Mouse (Mus musculus) limb, embryonic 11.5 days (tissue): ENCODE results near the gene Palm. TPM values are rescaled to one million over a fixed set of nuclear protein-coding genes. Genes with fewer than 3 reads are reported as not detected.

Experiments
- ATAC-seq: fragments of 200-750 bp; cut with Nextera tagmentation; 2 replicates; pipeline ENCODE4 v1.8.0; 2017; ENCODE audit warnings: low read depth; ENCODE audit not compliant: insufficient number of reproducible peaks, low FRiP score, low TSS enrichment
- DNase-seq: peaks from one replicate; pipeline ENCODE4 v3.0.0-alpha.2; 2015; ENCODE audit warnings: low spot score
- H3K27ac ChIP-seq: fragments of 300-500 bp; sonication (generic); replicated peaks from 2 replicates; pipeline ENCODE4 v1.5.1; 2014; ENCODE audit warnings: low read depth, mild to moderate bottlenecking, low read length
- H3K27me3 ChIP-seq: fragments of 300-500 bp; sonication (generic); 2 replicates; pipeline ENCODE4 v1.6.1; 2014; ENCODE audit warnings: mild to moderate bottlenecking, low read length, mixed read lengths; ENCODE audit not compliant: control insufficient read depth, insufficient read depth
- H3K36me3 ChIP-seq: fragments of 300-500 bp; sonication (generic); 2 replicates; pipeline ENCODE4 v1.6.1; 2014; ENCODE audit warnings: mild to moderate bottlenecking, low read length, moderate library complexity, mixed read lengths; ENCODE audit not compliant: control insufficient read depth, insufficient read depth
- H3K4me1 ChIP-seq: fragments of 300-500 bp; sonication (generic); 2 replicates; pipeline ENCODE4 v1.6.1; 2014; ENCODE audit warnings: low read length, mixed read lengths; ENCODE audit not compliant: control insufficient read depth, insufficient read depth
- H3K4me2 ChIP-seq: fragments of 300-500 bp; sonication (generic); 2 replicates; pipeline ENCODE4 v1.6.1; 2014; ENCODE audit warnings: low read depth, mild to moderate bottlenecking, moderate library complexity; ENCODE audit not compliant: severe bottlenecking
- H3K4me3 ChIP-seq: fragments of 300-500 bp; sonication (generic); 2 replicates; pipeline ENCODE4 v1.5.1; 2014; ENCODE audit warnings: low read depth, low read length
- H3K9ac ChIP-seq: fragments of 300-500 bp; sonication (generic); 2 replicates; pipeline ENCODE4 v1.6.1; 2014; ENCODE audit warnings: mild to moderate bottlenecking, low read length
- H3K9me3 ChIP-seq: fragments of 300-500 bp; sonication (generic); 2 replicates; pipeline ENCODE4 v1.6.1; 2016; ENCODE audit warnings: low read length; ENCODE audit not compliant: control insufficient read depth
- WGBS: fragments of 180-500 bp; shearing (Covaris S2); extraction: QIAGEN DNeasy Blood & Tissue Kit; methylation state at CpG from one replicate; pipeline ENCODE4 v1.1.7; 2014; 5-methylcytosine and 5-hydroxymethylcytosine counted together
- polyA plus RNA-seq: library from polyadenylated mRNA; unstranded; fragments of >200 nt; fragmentation: Nextera tagmentation; extraction: Ambion mirVana; gene quantifications from 2 replicates; pipeline ENCODE4 v1.2.1, GENCODE M21; 2014

The Palm gene
- polyA plus RNA-seq, 1 experiment from 2014 or later: 108 TPM

GRCm38 (mm10) chr10:79842322-79842721 lies 49.0 kb downstream of the Palm start:
- Histone ChIP-seq H3K9me3 (no peaks in the 10 kb centered on the region), H3K4me3 (no peak overlapping the region), H3K36me3 (no peaks in the 10 kb centered on the region), H3K4me2 (no peak overlapping the region), H3K4me1 (peaks cover 10% of the 10 kb centered on the region; the same call in 1 of the 2 replicates), H3K27me3 (no peaks in the 10 kb centered on the region), H3K27ac (no peak overlapping the region), H3K9ac (no peak overlapping the region)
- ATAC-seq (no peak), DNase-seq (no peak)
- WGBS: 74% methylated on average over 3 of the region's 3 CpGs

- H3K4me1 ChIP-seq: peaks cover 10% of the 10 kb centered on the region; the same call in 1 of the 2 replicates
- no peak for DNase-seq
- 87% methylated on average over 6 of the region's 6 CpGs for WGBS
- H3K27ac ChIP-seq: no peak overlapping the region
- no peak for ATAC-seq
- H3K4me2 ChIP-seq: no peak overlapping the region
- H3K9me3 ChIP-seq: no peaks in the 10 kb centered on the region
- H3K27me3 ChIP-seq: no peaks in the 10 kb centered on the region
- H3K9ac ChIP-seq: no peak overlapping the region
- H3K4me3 ChIP-seq: no peak overlapping the region
- no peaks in the 10 kb centered on the region for H3K36me3 ChIP-seq
Observed at GRCm38 (mm10) chr10:79843476-79843875, 50.1 kb downstream of the Palm start.

DNA sequence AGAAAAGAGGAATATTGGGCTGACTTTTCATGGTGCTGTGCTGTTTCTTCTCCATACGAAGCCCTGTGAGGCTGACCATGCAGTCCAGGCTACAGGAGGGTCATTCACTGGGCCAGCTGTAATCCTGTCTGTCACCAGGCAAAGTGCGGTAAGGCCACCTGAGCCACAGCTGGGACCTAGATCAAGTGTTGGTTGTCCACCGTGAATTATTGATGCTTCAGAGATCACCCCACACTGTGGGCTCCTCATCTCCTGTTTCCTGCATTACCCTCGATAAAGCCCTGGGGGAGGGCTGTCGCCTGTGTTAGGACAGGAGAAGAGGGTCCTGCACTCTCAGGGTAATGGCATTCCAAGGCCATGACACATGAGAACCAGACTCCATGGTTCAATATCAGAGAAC lies 53.2 kb downstream of the Palm start:
- Histone ChIP-seq H3K36me3 (no peaks in the 10 kb centered on the region), H3K9ac (no peak overlapping the region), H3K27ac (no peak overlapping the region), H3K27me3 (no peaks in the 10 kb centered on the region), H3K9me3 (no peaks in the 10 kb centered on the region), H3K4me2 (no peak overlapping the region), H3K4me3 (no peak overlapping the region), H3K4me1 (peaks cover 7% of the 10 kb centered on the region)
- DNase-seq: no peak
- WGBS: 65% methylated on average over 5 of the region's 5 CpGs
- no peak for ATAC-seq

GRCm38 (mm10) chr10:79849941-79850628 lies 56.7 kb downstream of the Palm start:
- Histone ChIP-seq H3K4me3 (no peak overlapping the region), H3K9ac (no peak overlapping the region), H3K9me3 (no peaks in the 10 kb centered on the region), H3K36me3 (no peaks in the 10 kb centered on the region), H3K4me1 (peaks cover 19% of the 10 kb centered on the region), H3K4me2 (no peak overlapping the region), H3K27me3 (no peaks in the 10 kb centered on the region), H3K27ac (no peak overlapping the region)
- DNase-seq (no peak), ATAC-seq (no peak)
- 84% methylated on average over 8 of the region's 8 CpGs for WGBS

GRCm38 (mm10) chr10:79851653-79852052 lies 58.3 kb downstream of the Palm start:
- Histone ChIP-seq H3K27me3 (no peaks in the 10 kb centered on the region), H3K27ac (peak overlapping the region; percentile 100), H3K4me3 (no peak overlapping the region), H3K9ac (peak overlapping the region; percentile 37), H3K4me1 (peaks cover 24% of the 10 kb centered on the region), H3K9me3 (no peaks in the 10 kb centered on the region), H3K36me3 (peaks cover 3% of the 10 kb centered on the region; the same call in 1 of the 2 replicates), H3K4me2 (peak overlapping the region; percentile 54)
- ATAC-seq (no peak), DNase-seq (no peak)
- WGBS: 71% methylated on average over 3 of the region's 3 CpGs

DNA sequence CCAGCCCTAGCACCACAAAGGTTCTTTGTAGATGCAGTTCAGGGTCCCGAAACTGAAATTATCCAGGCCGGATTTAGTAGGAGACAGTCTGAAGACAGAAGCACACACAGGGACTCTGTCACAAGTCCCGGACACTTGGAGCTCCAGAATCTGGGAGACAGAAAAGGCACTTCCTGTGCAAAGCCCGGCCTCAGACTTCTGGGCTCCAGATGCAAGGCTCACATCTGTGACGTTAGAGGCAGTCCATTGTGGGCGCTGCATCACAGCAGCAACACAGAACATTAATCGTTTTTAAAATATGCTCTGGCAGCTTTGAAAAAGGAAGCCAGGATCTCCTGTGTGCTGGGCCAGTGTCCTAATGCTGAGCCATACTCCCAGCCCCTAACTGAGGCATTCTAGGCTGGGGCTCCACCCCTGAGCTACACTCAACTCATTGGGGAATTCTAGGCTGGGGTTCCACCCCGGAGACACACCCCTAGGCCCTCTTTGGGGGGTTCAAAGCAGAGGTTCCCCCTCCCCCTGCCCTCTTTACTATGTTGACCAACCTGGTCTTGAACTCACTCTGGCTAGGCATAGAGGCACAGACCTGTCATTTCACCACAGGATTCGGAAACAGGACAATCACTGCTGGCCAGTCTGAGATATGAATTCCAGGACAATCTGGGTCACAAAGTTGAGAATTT lies 58.9 kb downstream of the Palm start:
- WGBS: 35% methylated on average over 9 of the region's 9 CpGs
- Histone ChIP-seq H3K27ac (peak overlapping the region; percentile 100), H3K4me3 (peak overlapping the region; percentile 99), H3K9me3 (no peaks in the 10 kb centered on the region), H3K27me3 (no peaks in the 10 kb centered on the region), H3K9ac (peak overlapping the region; percentile 77), H3K4me2 (peak overlapping the region; percentile 54), H3K36me3 (peaks cover 5% of the 10 kb centered on the region; the same call in 1 of the 2 replicates), H3K4me1 (peaks cover 30% of the 10 kb centered on the region)
- ATAC-seq: no peak
- DNase-seq: peak; percentile 57

DNA sequence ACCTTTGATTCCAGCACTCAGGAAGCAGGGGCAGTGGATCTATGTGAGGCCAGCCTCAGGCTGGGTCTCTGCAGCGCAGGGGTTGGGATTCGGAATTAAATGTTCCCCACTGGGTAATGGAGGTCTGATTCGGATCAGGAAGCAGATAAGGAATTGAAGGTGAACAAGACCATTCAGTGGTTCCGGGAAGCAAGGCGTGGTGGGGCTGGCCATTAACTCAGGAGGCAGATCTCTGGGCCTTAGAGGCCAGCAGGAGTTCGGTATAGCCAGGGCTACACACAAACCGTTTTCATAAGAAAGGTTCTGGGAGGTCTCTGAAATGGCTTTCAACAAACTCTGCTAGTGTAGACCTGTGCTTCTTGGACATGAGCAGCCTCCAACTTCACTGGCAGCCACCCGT lies 59.5 kb downstream of the Palm start:
- peaks cover 36% of the 10 kb centered on the region for H3K4me1 ChIP-seq
- 33% methylated on average over 8 of the region's 8 CpGs for WGBS
- peak overlapping the region; percentile 77 for H3K9ac ChIP-seq
- H3K27me3 ChIP-seq: no peaks in the 10 kb centered on the region
- no peak for ATAC-seq
- H3K9me3 ChIP-seq: no peaks in the 10 kb centered on the region
- DNase-seq: no peak
- peak overlapping the region; percentile 99 for H3K4me3 ChIP-seq
- H3K4me2 ChIP-seq: peak overlapping the region; percentile 54
- peaks cover 7% of the 10 kb centered on the region; the same call in 1 of the 2 replicates for H3K36me3 ChIP-seq
- H3K27ac ChIP-seq: peak overlapping the region; percentile 100

- H3K9ac ChIP-seq: peak overlapping the region; percentile 77
- no peaks in the 10 kb centered on the region for H3K9me3 ChIP-seq
- H3K4me3 ChIP-seq: peak overlapping the region; percentile 99
- DNase-seq: peak; percentile 87
- peak overlapping the region; percentile 54 for H3K4me2 ChIP-seq
- H3K36me3 ChIP-seq: peaks cover 11% of the 10 kb centered on the region
- ATAC-seq: peak; percentile 18; the same call in 1 of the 2 replicates
- WGBS: under 1% methylated on average over 15 of the region's 15 CpGs
- H3K27ac ChIP-seq: peak overlapping the region; percentile 100
- H3K27me3 ChIP-seq: no peaks in the 10 kb centered on the region
- peaks cover 41% of the 10 kb centered on the region for H3K4me1 ChIP-seq
Observed at GRCm38 (mm10) chr10:79853392-79853791, 60.0 kb downstream of the Palm start.
